Mouse (Mus musculus) lung, postnatal 0 days (tissue): ENCODE measurements around the gene Rgs16.

Experiments
- CTCF ChIP-seq: IDR thresholded peaks from 2 replicates; pipeline ENCODE4 v1.5.1; 2016; ENCODE audit warnings: antibody characterized with exemption, mild to moderate bottlenecking
- EP300 ChIP-seq: IDR thresholded peaks from 2 replicates; pipeline ENCODE4 v1.6.1; 2016; ENCODE audit warnings: antibody characterized with exemption, mild to moderate bottlenecking, control low read depth

GRCm38 (mm10) chr1:153752521-153752920 lies 12.4 kb downstream of the Rgs16 start:
- TF ChIP-seq CTCF (no peak), EP300 (0 out of 2 replicates have a peak, but pooled peaks have one; percentile 25)
